Mouse (Mus musculus): Measurements from ENCODE around the gene Gigyf2. TPM values are rescaled to one million over a fixed set of nuclear protein-coding genes. Genes with fewer than 3 reads are reported as not detected.
A peak's percentile ranks its signal among the peaks of the same experiment; 100 is the strongest.

The Gigyf2 gene
- 31.3 and 36.2 TPM in 2 replicates for polyA plus RNA-seq (2012; rRNA removed)

GRCm38 (mm10) chr1:87326742-87327163 lies at the start of gene Gigyf2:
Gigyf2 (plus strand) TSS chr1:87326998.
- DNase-seq (ENCODE audit: low read depth), result peak; percentile 72

GRCm38 (mm10) chr1:87280281-87280680 lies 46.5 kb upstream of the Gigyf2 start:
- DNase-seq (ENCODE audit: low read depth), result no peak

- DNase-seq (ENCODE audit: low read depth), result no peak
Measured at GRCm38 (mm10) chr1:87281599-87282412, 45.0 kb upstream of the Gigyf2 start.

- DNase-seq (ENCODE audit: low read depth), result no peak
Measured at GRCm38 (mm10) chr1:87282413-87282788, 44.4 kb upstream of the Gigyf2 start.

- DNase-seq (ENCODE audit: low read depth), result no peak
Measured at GRCm38 (mm10) chr1:87283410-87283960, 43.3 kb upstream of the Gigyf2 start.

GRCm38 (mm10) chr1:87287105-87287504 lies 39.7 kb upstream of the Gigyf2 start:
- no peak for DNase-seq (ENCODE audit: low read depth)

GRCm38 (mm10) chr1:87291416-87291815 lies 35.4 kb upstream of the Gigyf2 start:
- no peak for DNase-seq (ENCODE audit: low read depth)

GRCm38 (mm10) chr1:87292420-87293190 lies 34.2 kb upstream of the Gigyf2 start:
- DNase-seq (ENCODE audit: low read depth), result no peak

- DNase-seq (ENCODE audit: low read depth), result no peak
Measured at GRCm38 (mm10) chr1:87294063-87294710, 32.6 kb upstream of the Gigyf2 start.

GRCm38 (mm10) chr1:87294951-87295350 lies 31.8 kb upstream of the Gigyf2 start:
- no peak for DNase-seq (ENCODE audit: low read depth)

GRCm38 (mm10) chr1:87297346-87297925 lies 29.4 kb upstream of the Gigyf2 start:
- no peak for DNase-seq (ENCODE audit: low read depth)

GRCm38 (mm10) chr1:87300360-87301286 lies 26.2 kb upstream of the Gigyf2 start:
- DNase-seq (ENCODE audit: low read depth), result no peak

GRCm38 (mm10) chr1:87301971-87302370 lies 24.8 kb upstream of the Gigyf2 start:
- no peak for DNase-seq (ENCODE audit: low read depth)

- no peak for DNase-seq (ENCODE audit: low read depth)
Measured at GRCm38 (mm10) chr1:87308952-87309351, 17.8 kb upstream of the Gigyf2 start.

- no peak for DNase-seq (ENCODE audit: low read depth)
Measured at GRCm38 (mm10) chr1:87309621-87310020, 17.2 kb upstream of the Gigyf2 start.

- no peak for DNase-seq (ENCODE audit: low read depth)
Measured at GRCm38 (mm10) chr1:87312681-87313080, 14.1 kb upstream of the Gigyf2 start.

GRCm38 (mm10) chr1:87313116-87313515 lies 13.7 kb upstream of the Gigyf2 start:
- no peak for DNase-seq (ENCODE audit: low read depth)

- no peak for DNase-seq (ENCODE audit: low read depth)
Measured at GRCm38 (mm10) chr1:87313843-87314570, 12.8 kb upstream of the Gigyf2 start.

GRCm38 (mm10) chr1:87315431-87315830 lies 11.4 kb upstream of the Gigyf2 start:
- no peak for DNase-seq (ENCODE audit: low read depth)

- no peak for DNase-seq (ENCODE audit: low read depth)
Measured at GRCm38 (mm10) chr1:87315894-87316293, 10.9 kb upstream of the Gigyf2 start.
